Mouse (Mus musculus) urinary bladder, adult 2 months (tissue): Measurements from ENCODE around the gene Pard3b. TPM values are rescaled to one million over a fixed set of nuclear protein-coding genes. Genes with fewer than 3 reads are reported as not detected.

Source experiments
- DNase-seq: peaks from one replicate; pipeline ENCODE4 v3.0.0; 2022; ENCODE audit warnings: low spot score
- polyA plus RNA-seq: library from polyadenylated mRNA; depleted of rRNA; stranded (reverse); fragments of >200 nt; gene quantifications from 2 replicates; pipeline ENCODE4 v1.2.3, GENCODE M21; 2012

Pard3b gene
- polyA plus RNA-seq, 1 experiment = 10.2 TPM

DNA sequence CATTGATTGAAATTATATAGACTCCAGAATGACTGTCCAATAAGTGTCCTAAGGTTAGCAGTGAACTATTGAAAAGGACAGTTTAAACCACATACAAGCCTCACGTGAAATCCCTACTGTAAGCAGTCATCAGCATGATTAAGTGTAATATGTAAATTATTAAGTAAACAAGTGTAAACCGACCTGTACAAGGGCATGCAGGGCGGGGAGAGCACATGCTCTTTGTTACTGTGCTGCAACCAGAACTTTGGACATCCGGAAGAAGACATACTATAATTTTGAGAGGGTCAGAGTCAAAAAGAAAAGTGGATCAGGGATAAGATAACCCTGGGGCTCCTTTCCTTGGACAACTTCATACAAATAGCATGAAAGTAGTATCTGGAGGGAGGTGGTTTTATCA, 749.4 kb downstream of the Pard3b start:
- no peak for DNase-seq

GRCm38 (mm10) chr1:62392863-62393262, 754.2 kb downstream of the Pard3b start:
- DNase-seq = no peak

DNA sequence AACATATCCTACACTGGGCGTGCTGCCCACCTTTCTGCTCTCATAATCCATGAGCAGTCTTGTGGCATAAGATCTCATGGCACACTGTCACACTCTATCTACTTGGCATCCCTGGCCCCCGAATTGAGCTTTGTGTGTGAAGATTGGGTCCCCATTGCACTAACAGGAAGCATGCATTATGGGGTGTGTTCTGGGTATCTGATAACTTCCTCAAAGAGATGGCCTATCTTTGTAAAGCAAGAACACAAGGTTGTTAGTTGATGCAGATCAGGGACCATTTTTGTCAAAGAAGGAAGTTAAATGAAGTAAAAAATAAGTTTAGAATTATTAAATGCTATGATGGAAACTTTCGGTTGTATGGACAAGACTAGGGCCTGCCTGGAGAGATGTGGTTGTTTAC, 755.9 kb downstream of the Pard3b start:
- no peak for DNase-seq

GRCm38 (mm10) chr1:62398261-62398660, 759.6 kb downstream of the Pard3b start:
- no peak for DNase-seq

DNA sequence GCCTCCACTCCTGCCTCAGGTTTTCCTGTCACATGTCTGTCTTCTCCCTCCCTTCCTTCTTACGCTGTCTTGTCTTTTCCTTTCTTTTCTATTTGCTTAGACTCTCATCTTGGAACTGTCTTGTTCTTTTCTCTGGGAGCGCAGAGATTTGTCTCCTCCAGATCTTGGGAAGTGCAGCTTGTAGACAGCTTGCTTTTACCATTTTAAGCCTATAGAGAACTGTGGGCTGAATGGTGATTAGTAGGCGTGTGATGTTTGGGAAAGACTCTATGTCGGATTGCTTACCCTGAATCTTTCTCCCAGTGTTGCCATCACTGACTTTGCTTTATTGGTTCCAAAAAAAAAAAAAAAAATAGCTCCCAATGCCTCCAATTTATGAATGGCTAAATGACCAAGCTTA, 760.1 kb downstream of the Pard3b start:
- no peak for DNase-seq

DNA sequence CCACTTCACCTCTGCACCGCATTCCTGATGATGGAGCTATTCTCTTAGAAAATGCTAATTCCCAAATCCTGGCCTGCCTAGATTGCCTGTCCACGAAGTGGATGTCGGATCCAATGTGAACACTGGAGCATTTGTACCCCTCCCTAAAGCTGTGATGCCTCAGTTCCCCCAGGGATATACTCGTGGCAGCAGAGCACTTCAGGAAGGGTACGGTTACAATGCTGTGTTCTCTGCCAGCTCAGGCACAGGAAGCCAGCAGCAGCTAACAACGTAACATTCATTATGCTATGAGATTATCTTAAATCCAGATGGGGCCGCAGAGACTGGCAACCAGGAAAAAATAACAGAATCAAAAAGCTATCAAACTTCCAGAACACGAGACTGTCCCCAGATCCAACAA, 766.4 kb downstream of the Pard3b start:
- DNase-seq = no peak

DNA sequence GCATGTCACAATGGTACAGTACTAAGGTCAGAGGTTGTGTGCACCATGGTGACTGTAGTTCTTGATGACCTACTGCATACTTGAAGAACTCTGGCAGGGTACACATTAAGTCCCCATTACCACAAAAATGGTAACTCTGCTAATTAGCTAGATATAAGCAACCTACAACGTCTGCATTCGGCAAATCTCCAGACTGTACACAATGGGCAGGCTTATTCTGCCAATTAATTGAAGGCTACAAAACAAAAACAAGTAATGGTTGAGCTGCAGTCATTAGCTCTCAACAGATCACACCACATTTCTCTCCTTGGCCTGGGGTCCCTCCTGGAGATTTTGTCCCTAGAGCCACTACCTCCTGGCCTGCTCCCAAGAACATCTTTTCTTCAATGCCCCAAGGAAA, 772.7 kb downstream of the Pard3b start:
- DNase-seq = no peak

- no peak for DNase-seq
Observed at GRCm38 (mm10) chr1:62412019-62412418, 773.4 kb downstream of the Pard3b start.

GRCm38 (mm10) chr1:62412988-62413387, 774.4 kb downstream of the Pard3b start:
- no peak for DNase-seq

DNA sequence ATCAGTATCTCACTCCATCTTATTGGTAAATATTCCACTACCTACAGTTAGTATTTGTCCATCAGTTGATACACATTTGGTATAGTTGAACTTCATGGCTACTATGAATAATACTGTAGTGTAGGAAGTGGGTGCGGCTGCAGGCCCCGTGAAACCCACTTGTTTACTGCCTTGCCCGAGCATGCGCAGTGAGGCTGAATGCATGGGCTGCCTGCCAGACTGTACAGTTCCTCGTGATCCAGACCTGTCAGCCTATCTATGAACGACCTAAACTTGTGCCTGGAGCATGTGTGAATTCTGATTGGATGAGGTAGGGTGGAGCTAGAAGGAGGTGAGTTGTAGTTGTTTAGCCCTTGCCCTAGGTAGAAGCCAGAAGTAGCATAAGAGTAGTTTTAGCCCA, 775.9 kb downstream of the Pard3b start:
- DNase-seq = no peak

- DNase-seq = no peak
Observed at GRCm38 (mm10) chr1:62416627-62417374, 778.2 kb downstream of the Pard3b start.

DNA sequence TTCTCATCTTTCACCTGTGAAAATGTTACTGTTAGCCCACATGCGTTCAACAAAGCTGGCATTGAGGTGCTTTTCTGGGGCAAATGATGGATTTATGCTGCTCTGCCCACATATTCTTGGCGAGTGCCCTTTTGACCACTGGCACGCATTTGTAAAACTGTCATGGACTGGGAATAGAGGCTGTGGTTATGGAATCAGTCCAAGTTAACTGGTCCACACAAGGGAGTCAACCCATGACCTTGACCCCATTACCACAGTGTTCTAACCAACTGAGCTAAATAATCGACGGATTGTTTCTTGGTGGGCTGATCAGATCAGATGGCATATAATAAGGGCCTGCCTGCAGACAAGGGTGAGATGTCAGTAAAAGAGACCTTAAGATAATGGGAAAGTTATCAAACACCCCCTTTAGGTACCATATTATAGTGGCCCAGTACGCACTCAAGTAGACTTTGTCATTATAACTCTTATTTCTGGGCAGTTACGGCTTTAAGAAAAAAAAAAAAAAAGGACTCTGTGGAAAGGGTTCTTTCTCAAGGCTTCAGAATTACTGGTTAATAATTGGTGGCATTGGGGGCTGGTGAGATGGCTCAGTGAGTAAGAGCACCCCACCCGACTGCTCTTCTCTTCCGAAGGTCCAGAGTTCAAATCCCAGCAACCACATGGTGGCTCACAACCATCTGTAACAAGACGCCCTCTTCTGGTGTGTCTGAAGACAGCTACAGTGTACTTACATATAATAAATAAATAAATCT, 784.4 kb downstream of the Pard3b start:
- DNase-seq = no peak

- no peak for DNase-seq
Observed at GRCm38 (mm10) chr1:62425369-62425768, 786.7 kb downstream of the Pard3b start.

GRCm38 (mm10) chr1:62428736-62429135, 790.1 kb downstream of the Pard3b start:
- no peak for DNase-seq

- no peak for DNase-seq
Observed at GRCm38 (mm10) chr1:62429333-62430182, 790.9 kb downstream of the Pard3b start.

DNA sequence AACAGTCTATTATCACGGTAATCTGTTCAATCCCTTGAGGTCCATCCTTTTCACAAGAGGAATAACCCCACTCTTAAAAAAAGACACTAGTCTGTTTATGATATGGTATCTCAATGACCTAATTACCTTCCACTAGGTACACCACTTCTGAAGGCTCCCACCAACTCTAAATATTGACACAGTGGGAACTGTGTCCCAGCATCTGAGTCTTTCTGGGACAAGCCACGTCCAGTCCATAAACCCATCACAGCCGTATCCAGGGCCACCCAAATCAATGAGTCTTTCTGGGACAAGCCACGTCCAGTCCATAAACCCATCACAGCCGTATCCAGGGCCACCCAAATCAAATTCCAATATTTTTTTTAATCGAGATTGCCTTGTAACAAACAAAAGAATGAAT, 792.4 kb downstream of the Pard3b start:
- DNase-seq = no peak

DNA sequence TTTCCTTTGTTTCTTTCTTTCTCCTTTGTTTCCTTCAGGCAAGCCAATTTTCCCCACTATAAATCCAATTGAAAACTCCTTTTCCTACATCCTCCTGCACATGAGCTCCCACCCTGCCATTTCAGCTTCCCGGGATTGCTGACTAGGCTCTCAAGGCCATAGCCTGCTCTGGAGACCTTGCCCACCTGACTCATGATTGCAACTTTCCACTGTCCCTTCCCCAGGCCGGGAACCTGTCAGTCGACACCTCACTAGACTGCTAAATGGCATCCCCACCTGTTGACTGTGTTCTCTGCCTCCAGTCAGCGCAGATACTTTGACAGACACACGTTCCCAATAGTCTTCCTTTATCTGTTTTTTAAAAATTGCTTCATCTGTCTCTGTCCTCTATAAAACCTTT, 795.3 kb downstream of the Pard3b start:
- DNase-seq = no peak

- no peak for DNase-seq
Observed at GRCm38 (mm10) chr1:62435844-62436243, 797.2 kb downstream of the Pard3b start.

DNA sequence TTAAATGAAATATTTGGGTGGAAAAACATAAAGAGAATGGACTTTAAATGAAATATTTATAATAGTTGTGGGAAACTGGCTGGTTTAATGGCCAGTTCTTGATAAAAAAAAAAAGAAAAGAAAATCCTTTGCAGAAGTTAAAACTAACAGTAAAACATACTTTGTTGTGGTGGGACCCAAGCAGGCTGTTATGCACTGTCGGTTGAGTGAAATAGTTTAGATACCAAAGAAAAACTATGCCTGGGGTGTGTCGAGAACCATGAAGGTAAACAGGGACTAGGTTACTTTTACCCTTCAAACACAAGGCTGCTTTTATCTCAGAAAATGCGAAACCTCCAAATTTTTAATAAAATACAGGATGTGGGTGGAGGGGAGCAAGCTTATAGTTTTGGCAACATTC, 797.7 kb downstream of the Pard3b start:
- DNase-seq = no peak

- no peak for DNase-seq
Observed at GRCm38 (mm10) chr1:62437493-62437892, 798.9 kb downstream of the Pard3b start.

GRCm38 (mm10) chr1:62444406-62444805, 805.8 kb downstream of the Pard3b start:
- DNase-seq = no peak

GRCm38 (mm10) chr1:62446818-62447217, 808.2 kb downstream of the Pard3b start:
- no peak for DNase-seq
